Mouse (Mus musculus): Measurements from ENCODE around the gene Ctse. TPM values are rescaled to one million over a fixed set of nuclear protein-coding genes. Genes with fewer than 3 reads are reported as not detected.
A peak's percentile ranks its signal among the peaks of the same experiment; 100 is the strongest.

Gene Ctse
- polyA plus RNA-seq, 1 experiment from 2014 or later = 5.5 TPM

- ATAC-seq = no peak
- no peaks in the 10 kb centered on the region for H3K4me1 ChIP-seq (replicated peaks; ENCODE audit: control insufficient read depth, insufficient read depth, low read length)
- H3K4me2 ChIP-seq (replicated peaks; ENCODE audit: low read depth) = no peak overlapping the region
- H3K9ac ChIP-seq (ENCODE audit: low read depth, low read length) = no peak overlapping the region
- no peaks in the 10 kb centered on the region for H3K9me3 ChIP-seq (ENCODE audit: control insufficient read depth)
- H3K27me3 ChIP-seq (replicated peaks; ENCODE audit: control insufficient read depth, insufficient read depth, low read length) = no peaks in the 10 kb centered on the region
- H3K4me3 ChIP-seq (ENCODE audit: low read depth, low read length) = no peak overlapping the region
- H3K36me3 ChIP-seq (ENCODE audit: control insufficient read depth, insufficient read depth) = no peaks in the 10 kb centered on the region
- 79% methylated on average over 6 of the region's 6 CpGs for WGBS
- TF ChIP-seq CTCF (IDR thresholded peaks at IDR 0.05; ENCODE audit: low read depth) = no peak
- H3K27ac ChIP-seq (ENCODE audit: low read depth, low read length) = no peak overlapping the region
Observed at GRCm38 (mm10) chr1:131614641-131615040, 23.5 kb upstream of the Ctse start.

DNA sequence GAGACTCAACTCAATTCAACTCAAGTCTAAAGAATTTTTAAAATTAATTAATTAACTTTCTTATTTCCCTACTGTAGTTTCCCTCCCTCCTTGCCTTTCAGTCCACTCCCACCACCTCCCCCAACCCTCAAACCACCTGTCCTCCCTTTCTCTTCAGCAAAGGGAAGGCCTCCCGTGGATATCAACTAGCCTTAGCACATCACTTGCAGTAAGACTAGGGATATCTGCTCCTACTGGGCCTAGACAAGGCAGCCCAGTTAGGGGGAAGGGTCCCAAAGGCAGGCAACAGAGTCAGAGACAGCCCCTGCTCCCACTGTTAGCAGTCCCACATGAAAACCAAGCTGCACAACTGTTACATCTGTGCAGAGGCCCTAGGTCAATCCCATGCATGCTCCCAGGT is 22.0 kb upstream of the Ctse start:
- Histone ChIP-seq H3K4me2 (replicated peaks; ENCODE audit: low read depth) (no peak overlapping the region), H3K36me3 (ENCODE audit: control insufficient read depth, insufficient read depth) (no peaks in the 10 kb centered on the region), H3K4me1 (replicated peaks; ENCODE audit: control insufficient read depth, insufficient read depth, low read length) (no peaks in the 10 kb centered on the region), H3K9ac (ENCODE audit: low read depth, low read length) (no peak overlapping the region), H3K4me3 (ENCODE audit: low read depth, low read length) (no peak overlapping the region), H3K27me3 (replicated peaks; ENCODE audit: control insufficient read depth, insufficient read depth, low read length) (no peaks in the 10 kb centered on the region), H3K9me3 (ENCODE audit: control insufficient read depth) (no peaks in the 10 kb centered on the region), H3K27ac (ENCODE audit: low read depth, low read length) (no peak overlapping the region)
- 91% methylated on average over 1 of the region's 1 CpGs for WGBS
- ATAC-seq = no peak
- no peak for TF ChIP-seq CTCF (IDR thresholded peaks at IDR 0.05; ENCODE audit: low read depth)

DNA sequence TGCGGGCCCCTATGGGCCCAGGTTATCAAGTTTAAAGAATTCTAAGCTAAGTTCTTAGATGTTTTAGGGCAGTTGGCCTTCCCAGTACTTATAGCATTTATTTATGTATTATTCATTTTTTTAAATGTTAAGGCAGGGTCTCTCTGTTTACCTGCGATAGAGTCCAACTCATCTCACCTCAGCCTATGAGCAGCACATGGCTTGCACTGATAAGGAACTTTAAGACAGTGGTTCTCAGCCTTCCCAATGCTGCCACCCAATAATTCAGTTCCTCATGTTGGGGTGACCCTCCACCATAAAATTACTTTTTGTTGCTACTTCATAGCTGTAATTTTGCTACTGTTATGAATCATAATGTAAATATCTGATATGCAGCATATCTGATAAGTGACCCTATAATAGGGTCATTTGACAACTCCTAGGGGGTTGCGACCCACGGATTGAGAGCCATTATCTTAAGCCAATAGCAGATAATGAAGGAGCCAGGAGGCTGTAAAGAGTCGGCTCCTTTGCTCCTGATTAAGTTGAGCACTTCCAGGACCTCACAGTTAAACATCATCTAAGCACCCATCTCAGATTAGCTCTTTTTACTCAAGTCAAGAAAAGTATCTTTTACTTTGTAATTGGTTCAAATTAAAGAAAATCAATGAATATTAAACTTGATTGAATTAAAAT is 21.4 kb upstream of the Ctse start:
- WGBS = 34% methylated on average over 5 of the region's 5 CpGs
- H3K9me3 ChIP-seq (ENCODE audit: control insufficient read depth) = no peaks in the 10 kb centered on the region
- no peaks in the 10 kb centered on the region for H3K36me3 ChIP-seq (ENCODE audit: control insufficient read depth, insufficient read depth)
- no peaks in the 10 kb centered on the region for H3K4me1 ChIP-seq (replicated peaks; ENCODE audit: control insufficient read depth, insufficient read depth, low read length)
- no peak overlapping the region for H3K4me2 ChIP-seq (replicated peaks; ENCODE audit: low read depth)
- ATAC-seq = no peak
- no peak overlapping the region for H3K9ac ChIP-seq (ENCODE audit: low read depth, low read length)
- no peak overlapping the region for H3K4me3 ChIP-seq (ENCODE audit: low read depth, low read length)
- no peak overlapping the region for H3K27ac ChIP-seq (ENCODE audit: low read depth, low read length)
- no peak for TF ChIP-seq CTCF (IDR thresholded peaks at IDR 0.05; ENCODE audit: low read depth)
- H3K27me3 ChIP-seq (replicated peaks; ENCODE audit: control insufficient read depth, insufficient read depth, low read length) = no peaks in the 10 kb centered on the region

DNA sequence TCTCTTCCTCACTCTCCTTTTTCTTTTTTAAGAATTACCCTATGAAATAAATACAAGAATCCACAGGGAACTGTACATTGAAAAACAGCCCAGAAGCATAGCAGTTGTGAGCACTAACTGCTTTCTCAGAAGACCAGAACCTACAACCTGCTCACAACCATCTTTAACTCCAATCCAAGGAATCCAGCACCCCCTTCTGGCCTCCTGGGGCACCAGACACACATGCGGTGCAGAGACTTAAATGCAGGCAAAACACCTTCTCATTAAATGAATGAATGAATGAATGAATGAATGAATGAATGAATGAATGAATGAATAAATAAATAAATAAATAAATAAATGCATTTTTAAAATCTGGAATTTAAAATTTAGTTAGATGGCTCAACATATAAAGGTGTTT is 19.5 kb upstream of the Ctse start:
- Histone ChIP-seq H3K36me3 (ENCODE audit: control insufficient read depth, insufficient read depth) (no peaks in the 10 kb centered on the region), H3K9me3 (ENCODE audit: control insufficient read depth) (no peaks in the 10 kb centered on the region), H3K27me3 (replicated peaks; ENCODE audit: control insufficient read depth, insufficient read depth, low read length) (no peaks in the 10 kb centered on the region), H3K4me1 (replicated peaks; ENCODE audit: control insufficient read depth, insufficient read depth, low read length) (no peaks in the 10 kb centered on the region), H3K4me3 (ENCODE audit: low read depth, low read length) (no peak overlapping the region), H3K4me2 (replicated peaks; ENCODE audit: low read depth) (no peak overlapping the region), H3K9ac (ENCODE audit: low read depth, low read length) (no peak overlapping the region), H3K27ac (ENCODE audit: low read depth, low read length) (no peak overlapping the region)
- peak; percentile 37 for TF ChIP-seq CTCF (IDR thresholded peaks at IDR 0.05; ENCODE audit: low read depth)
- 86% methylated on average over 1 of the region's 1 CpGs for WGBS
- ATAC-seq = no peak

DNA sequence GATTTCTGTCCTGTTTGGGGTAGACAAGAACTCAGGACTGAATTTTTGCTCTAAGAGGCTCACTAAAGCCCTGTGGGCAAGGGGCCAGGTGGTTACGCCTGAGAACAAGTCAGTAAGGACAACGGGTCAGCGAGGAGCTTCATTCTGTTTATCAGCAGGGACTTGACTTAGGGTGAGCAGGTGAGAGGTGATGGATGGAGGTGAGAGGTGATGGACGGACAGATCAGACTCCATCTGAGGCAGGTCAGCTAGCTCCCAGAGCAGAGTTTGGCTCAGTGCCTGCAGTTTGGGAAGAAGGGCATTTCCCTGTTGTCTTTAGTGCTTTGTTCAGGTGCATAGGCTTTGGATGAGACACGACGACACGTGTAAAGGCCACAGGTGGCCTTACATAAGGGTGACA is 18.8 kb upstream of the Ctse start:
- ATAC-seq = no peak
- Histone ChIP-seq H3K27ac (ENCODE audit: low read depth, low read length) (no peak overlapping the region), H3K36me3 (ENCODE audit: control insufficient read depth, insufficient read depth) (no peaks in the 10 kb centered on the region), H3K4me1 (replicated peaks; ENCODE audit: control insufficient read depth, insufficient read depth, low read length) (no peaks in the 10 kb centered on the region), H3K4me3 (ENCODE audit: low read depth, low read length) (no peak overlapping the region), H3K9me3 (ENCODE audit: control insufficient read depth) (no peaks in the 10 kb centered on the region), H3K9ac (ENCODE audit: low read depth, low read length) (no peak overlapping the region), H3K27me3 (replicated peaks; ENCODE audit: control insufficient read depth, insufficient read depth, low read length) (no peaks in the 10 kb centered on the region), H3K4me2 (replicated peaks; ENCODE audit: low read depth) (no peak overlapping the region)
- TF ChIP-seq CTCF (IDR thresholded peaks at IDR 0.05; ENCODE audit: low read depth) = no peak
- WGBS = 87% methylated on average over 7 of the region's 7 CpGs

DNA sequence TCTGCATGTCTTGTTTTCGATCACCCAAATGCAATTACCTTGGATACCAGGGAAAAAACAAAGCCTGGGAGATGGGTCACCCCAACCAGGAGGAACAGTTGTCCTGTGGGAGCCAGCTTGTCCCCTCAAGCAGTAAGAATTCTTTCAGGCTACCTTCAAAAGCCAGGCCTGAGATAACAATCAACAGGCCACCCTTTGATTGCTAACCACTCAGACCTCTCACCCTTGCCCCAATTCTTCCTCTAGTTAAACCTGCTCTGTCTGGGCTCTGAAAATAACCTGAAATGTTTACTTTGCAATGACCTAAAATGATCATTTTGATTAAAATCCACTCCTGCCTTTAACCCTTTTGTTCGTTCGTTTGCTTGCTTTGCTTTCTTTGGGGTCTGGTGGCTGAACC is 14.5 kb upstream of the Ctse start:
- WGBS = 64% methylated on average over 3 of the region's 3 CpGs

More for the DNA sequence above, 14.5 kb upstream of the Ctse start:
- no peak for TF ChIP-seq CTCF (IDR thresholded peaks at IDR 0.05; ENCODE audit: low read depth)
- H3K4me3 ChIP-seq (ENCODE audit: low read depth, low read length) = no peak overlapping the region
- no peaks in the 10 kb centered on the region for H3K4me1 ChIP-seq (replicated peaks; ENCODE audit: control insufficient read depth, insufficient read depth, low read length)
- H3K27me3 ChIP-seq (replicated peaks; ENCODE audit: control insufficient read depth, insufficient read depth, low read length) = no peaks in the 10 kb centered on the region
- H3K4me2 ChIP-seq (replicated peaks; ENCODE audit: low read depth) = no peak overlapping the region
- H3K9me3 ChIP-seq (ENCODE audit: control insufficient read depth) = no peaks in the 10 kb centered on the region
- H3K36me3 ChIP-seq (ENCODE audit: control insufficient read depth, insufficient read depth) = no peaks in the 10 kb centered on the region
- no peak overlapping the region for H3K9ac ChIP-seq (ENCODE audit: low read depth, low read length)
- ATAC-seq = no peak
- no peak overlapping the region for H3K27ac ChIP-seq (ENCODE audit: low read depth, low read length)
